Mouse (Mus musculus) limb, embryonic 11.5 days (tissue): Measurements from ENCODE around the gene Prkca. TPM values are rescaled to one million over a fixed set of nuclear protein-coding genes. Genes with fewer than 3 reads are reported as not detected.

ENCODE experiments used
- ATAC-seq: fragments of 200-750 bp; cut with Nextera tagmentation; 2 replicates; pipeline ENCODE4 v1.8.0; 2017; ENCODE audit warnings: low read depth; ENCODE audit not compliant: insufficient number of reproducible peaks, low FRiP score, low TSS enrichment
- DNase-seq: peaks from one replicate; pipeline ENCODE4 v3.0.0-alpha.2; 2015; ENCODE audit warnings: low spot score
- H3K27ac ChIP-seq: fragments of 300-500 bp; sonication (generic); replicated peaks from 2 replicates; pipeline ENCODE4 v1.5.1; 2014; ENCODE audit warnings: low read depth, mild to moderate bottlenecking, low read length
- H3K27me3 ChIP-seq: fragments of 300-500 bp; sonication (generic); 2 replicates; pipeline ENCODE4 v1.6.1; 2014; ENCODE audit warnings: mild to moderate bottlenecking, low read length, mixed read lengths; ENCODE audit not compliant: control insufficient read depth, insufficient read depth
- H3K36me3 ChIP-seq: fragments of 300-500 bp; sonication (generic); 2 replicates; pipeline ENCODE4 v1.6.1; 2014; ENCODE audit warnings: mild to moderate bottlenecking, low read length, moderate library complexity, mixed read lengths; ENCODE audit not compliant: control insufficient read depth, insufficient read depth
- H3K4me1 ChIP-seq: fragments of 300-500 bp; sonication (generic); 2 replicates; pipeline ENCODE4 v1.6.1; 2014; ENCODE audit warnings: low read length, mixed read lengths; ENCODE audit not compliant: control insufficient read depth, insufficient read depth
- H3K4me2 ChIP-seq: fragments of 300-500 bp; sonication (generic); 2 replicates; pipeline ENCODE4 v1.6.1; 2014; ENCODE audit warnings: low read depth, mild to moderate bottlenecking, moderate library complexity; ENCODE audit not compliant: severe bottlenecking
- H3K4me3 ChIP-seq: fragments of 300-500 bp; sonication (generic); 2 replicates; pipeline ENCODE4 v1.5.1; 2014; ENCODE audit warnings: low read depth, low read length
- H3K9ac ChIP-seq: fragments of 300-500 bp; sonication (generic); 2 replicates; pipeline ENCODE4 v1.6.1; 2014; ENCODE audit warnings: mild to moderate bottlenecking, low read length
- H3K9me3 ChIP-seq: fragments of 300-500 bp; sonication (generic); 2 replicates; pipeline ENCODE4 v1.6.1; 2016; ENCODE audit warnings: low read length; ENCODE audit not compliant: control insufficient read depth
- WGBS: fragments of 180-500 bp; shearing (Covaris S2); extraction: QIAGEN DNeasy Blood & Tissue Kit; methylation state at CpG from one replicate; pipeline ENCODE4 v1.1.7; 2014; 5-methylcytosine and 5-hydroxymethylcytosine counted together
- polyA plus RNA-seq: library from polyadenylated mRNA; unstranded; fragments of >200 nt; fragmentation: Nextera tagmentation; extraction: Ambion mirVana; gene quantifications from 2 replicates; pipeline ENCODE4 v1.2.1, GENCODE M21; 2014

Gene Prkca
- polyA plus RNA-seq, 1 experiment from 2014 or later = 6.3 TPM

DNA sequence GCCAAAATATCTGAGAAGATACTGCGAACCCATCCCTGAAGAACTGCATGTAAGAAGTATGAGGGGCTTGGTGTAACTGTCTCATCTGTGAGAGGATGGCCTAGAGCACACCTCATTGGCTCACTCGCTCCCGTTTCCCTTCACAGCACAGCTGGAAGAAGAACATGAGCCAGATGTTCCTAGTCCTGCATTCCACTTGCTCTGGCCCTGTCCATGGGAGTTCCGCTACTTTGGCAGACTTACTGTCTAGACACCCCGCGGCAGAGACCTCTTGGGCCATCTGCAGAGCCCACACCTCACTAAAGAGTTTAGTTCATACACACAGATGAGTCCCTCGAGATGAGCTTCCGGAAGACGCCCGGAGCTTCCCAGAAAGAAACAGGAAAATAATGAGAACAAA, 43.8 kb downstream of the Prkca start:
- ATAC-seq (no peak), DNase-seq (no peak)
- WGBS = 88% methylated on average over 10 of the region's 10 CpGs
- Histone ChIP-seq H3K27me3 (no peaks in the 10 kb centered on the region), H3K4me1 (peaks cover 6% of the 10 kb centered on the region), H3K9me3 (no peaks in the 10 kb centered on the region), H3K9ac (no peak overlapping the region), H3K4me3 (no peak overlapping the region), H3K36me3 (no peaks in the 10 kb centered on the region), H3K27ac (no peak overlapping the region), H3K4me2 (no peak overlapping the region)

- no peaks in the 10 kb centered on the region for H3K36me3 ChIP-seq
- no peak overlapping the region for H3K4me3 ChIP-seq
- 70% methylated on average over 8 of the region's 8 CpGs for WGBS
- H3K9ac ChIP-seq = no peak overlapping the region
- H3K27me3 ChIP-seq = no peaks in the 10 kb centered on the region
- no peaks in the 10 kb centered on the region for H3K9me3 ChIP-seq
- no peak overlapping the region for H3K27ac ChIP-seq
- ATAC-seq = no peak
- peaks cover 6% of the 10 kb centered on the region for H3K4me1 ChIP-seq
- DNase-seq = no peak
- no peak overlapping the region for H3K4me2 ChIP-seq
Observed at GRCm38 (mm10) chr11:108297956-108298355, 45.8 kb downstream of the Prkca start.

GRCm38 (mm10) chr11:108295373-108295772, 48.4 kb downstream of the Prkca start:
- ATAC-seq = no peak
- H3K27me3 ChIP-seq = no peaks in the 10 kb centered on the region
- H3K4me1 ChIP-seq = no peaks in the 10 kb centered on the region
- DNase-seq = no peak
- no peak overlapping the region for H3K4me2 ChIP-seq
- H3K36me3 ChIP-seq = no peaks in the 10 kb centered on the region
- H3K4me3 ChIP-seq = no peak overlapping the region
- H3K9ac ChIP-seq = no peak overlapping the region
- no peaks in the 10 kb centered on the region for H3K9me3 ChIP-seq
- H3K27ac ChIP-seq = no peak overlapping the region

DNA sequence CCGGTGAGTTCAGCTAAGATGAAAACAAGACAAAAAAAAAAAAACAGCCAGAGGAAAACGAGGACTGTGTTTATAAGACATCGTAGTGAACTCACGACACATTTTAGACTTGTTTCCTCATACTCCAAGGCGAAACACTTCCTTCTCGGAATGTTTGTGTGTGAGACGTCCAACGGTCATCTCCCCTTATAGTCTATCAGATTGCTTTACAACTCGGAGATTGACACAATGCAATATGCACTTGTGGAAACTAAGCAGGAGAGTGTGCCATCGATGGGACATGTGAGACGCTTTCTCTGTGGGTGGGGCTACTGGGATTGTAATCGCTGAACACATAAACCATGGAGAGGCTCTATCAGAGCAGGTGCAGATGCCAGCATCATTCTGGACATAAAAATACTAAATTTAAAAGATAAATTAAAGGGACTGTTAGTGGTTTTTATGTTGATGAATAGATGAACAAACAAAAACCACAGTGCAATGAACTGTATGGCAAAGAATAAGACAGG, 49.4 kb downstream of the Prkca start:
- WGBS = 92% methylated on average over 12 of the region's 12 CpGs
- no peak overlapping the region for H3K4me2 ChIP-seq
- DNase-seq = no peak
- no peaks in the 10 kb centered on the region for H3K36me3 ChIP-seq
- H3K9me3 ChIP-seq = no peaks in the 10 kb centered on the region
- H3K4me1 ChIP-seq = no peaks in the 10 kb centered on the region
- H3K27me3 ChIP-seq = no peaks in the 10 kb centered on the region
- H3K9ac ChIP-seq = no peak overlapping the region
- no peak for ATAC-seq
- H3K27ac ChIP-seq = no peak overlapping the region
- H3K4me3 ChIP-seq = no peak overlapping the region

DNA sequence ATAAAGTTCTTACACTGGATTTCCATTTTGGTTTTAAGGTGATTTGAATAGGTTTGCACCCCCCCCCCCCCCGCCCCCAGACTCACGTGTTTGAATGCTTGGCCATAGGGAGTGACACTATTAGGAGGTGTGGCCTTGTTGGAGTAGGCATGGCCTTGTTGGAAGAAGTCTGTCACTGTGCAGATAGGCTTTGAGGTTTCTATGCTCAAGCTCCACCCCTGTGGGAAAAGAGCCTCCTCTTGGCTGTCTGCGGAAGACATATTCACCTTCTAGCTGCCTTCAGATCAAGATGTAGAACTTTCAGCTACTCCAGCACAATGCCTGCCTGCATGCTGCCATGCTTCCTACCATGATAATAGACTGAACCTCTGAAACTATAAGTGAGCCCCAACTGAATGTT, 49.9 kb downstream of the Prkca start:
- H3K9ac ChIP-seq = no peak overlapping the region
- H3K27me3 ChIP-seq = no peaks in the 10 kb centered on the region
- H3K36me3 ChIP-seq = no peaks in the 10 kb centered on the region
- no peak overlapping the region for H3K4me3 ChIP-seq
- no peak overlapping the region for H3K4me2 ChIP-seq
- no peaks in the 10 kb centered on the region for H3K9me3 ChIP-seq
- DNase-seq (no peak), ATAC-seq (no peak)
- 81% methylated on average over 3 of the region's 3 CpGs for WGBS
- no peaks in the 10 kb centered on the region for H3K4me1 ChIP-seq
- H3K27ac ChIP-seq = no peak overlapping the region

GRCm38 (mm10) chr11:108289192-108289591, 54.5 kb downstream of the Prkca start:
- Histone ChIP-seq H3K9me3 (no peaks in the 10 kb centered on the region), H3K9ac (no peak overlapping the region), H3K4me3 (no peak overlapping the region), H3K27me3 (no peaks in the 10 kb centered on the region), H3K4me2 (no peak overlapping the region), H3K27ac (no peak overlapping the region), H3K4me1 (no peaks in the 10 kb centered on the region), H3K36me3 (no peaks in the 10 kb centered on the region)
- DNase-seq (no peak), ATAC-seq (no peak)
- WGBS = 87% methylated on average over 5 of the region's 5 CpGs

DNA sequence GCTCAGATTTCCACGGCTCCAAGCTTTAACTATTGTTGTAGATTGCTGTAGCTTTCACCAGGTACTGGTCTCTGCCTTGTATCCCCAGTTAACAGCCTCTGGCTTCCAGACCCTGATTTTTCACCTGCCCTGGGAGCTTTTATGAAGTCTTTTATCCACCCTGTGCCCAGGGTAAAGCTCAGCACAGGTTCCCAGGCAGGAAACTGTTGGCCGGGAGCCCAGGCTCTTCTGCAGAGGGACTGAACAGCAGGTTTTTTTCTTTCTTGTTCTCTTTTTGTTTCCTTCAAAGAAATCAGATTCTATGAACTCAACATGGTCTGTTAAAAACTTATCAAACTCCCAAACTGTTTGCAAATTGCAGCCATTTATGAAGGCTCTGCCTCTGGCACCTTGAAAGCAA, 56.4 kb downstream of the Prkca start:
- no peak for ATAC-seq
- 53% methylated on average over 2 of the region's 2 CpGs for WGBS

GRCm38 (mm10) chr11:108285046-108285445, 58.7 kb downstream of the Prkca start:
- Histone ChIP-seq H3K36me3 (no peaks in the 10 kb centered on the region), H3K4me1 (peaks cover 2% of the 10 kb centered on the region; the same call in 1 of the 2 replicates), H3K27me3 (no peaks in the 10 kb centered on the region), H3K9me3 (no peaks in the 10 kb centered on the region), H3K4me3 (no peak overlapping the region), H3K9ac (no peak overlapping the region), H3K4me2 (no peak overlapping the region), H3K27ac (no peak overlapping the region)
- DNase-seq (no peak), ATAC-seq (no peak)
- 61% methylated on average over 5 of the region's 5 CpGs for WGBS

More for the DNA sequence above, 56.4 kb downstream of the Prkca start:
- Histone ChIP-seq H3K36me3 (no peaks in the 10 kb centered on the region), H3K9me3 (no peaks in the 10 kb centered on the region), H3K27me3 (no peaks in the 10 kb centered on the region), H3K4me1 (no peaks in the 10 kb centered on the region; the same call in 1 of the 2 replicates), H3K9ac (no peak overlapping the region), H3K4me3 (no peak overlapping the region), H3K4me2 (no peak overlapping the region), H3K27ac (no peak overlapping the region)
- DNase-seq = no peak

DNA sequence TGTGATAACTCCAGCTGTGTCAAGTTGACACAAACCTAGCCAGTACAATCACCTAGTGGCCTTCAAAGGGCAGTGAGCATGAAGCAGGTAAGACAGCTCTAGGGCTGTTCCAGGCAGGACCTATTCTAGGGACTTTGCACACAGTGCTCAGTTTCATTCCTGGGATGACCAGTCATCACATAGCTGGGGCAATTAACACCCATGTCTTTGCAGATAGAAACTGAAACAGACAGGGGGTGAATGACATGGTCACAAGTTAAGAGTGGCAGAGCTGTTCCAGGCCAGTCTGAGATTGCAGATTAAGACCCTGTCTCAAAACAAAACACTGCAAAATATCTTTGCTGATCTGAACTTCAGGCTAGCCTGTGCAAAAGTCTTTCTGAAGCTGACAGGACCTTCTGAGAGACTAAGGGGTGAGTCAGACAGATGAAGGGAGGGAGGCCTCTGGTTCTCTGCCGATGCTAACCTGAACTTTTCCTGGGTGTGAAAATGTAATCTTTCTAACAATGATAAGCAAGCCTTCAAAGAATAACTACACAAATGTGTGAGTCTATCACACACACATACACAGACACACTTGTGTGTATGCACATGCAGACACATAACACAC, 60.8 kb downstream of the Prkca start:
- no peak for DNase-seq
- H3K4me1 ChIP-seq = peaks cover 6% of the 10 kb centered on the region; the same call in 1 of the 2 replicates
- no peaks in the 10 kb centered on the region for H3K36me3 ChIP-seq
- no peak overlapping the region for H3K27ac ChIP-seq
- no peak overlapping the region for H3K4me3 ChIP-seq
- WGBS = 69% methylated on average over 1 of the region's 1 CpGs
- H3K9me3 ChIP-seq = no peaks in the 10 kb centered on the region
- H3K27me3 ChIP-seq = no peaks in the 10 kb centered on the region
- ATAC-seq = no peak
- H3K9ac ChIP-seq = no peak overlapping the region
- H3K4me2 ChIP-seq = no peak overlapping the region
